Mouse (Mus musculus) retina, adult 2 months (tissue): ENCODE results near the gene Nr4a3.

Experiments
- DNase-seq: peaks from one replicate; pipeline ENCODE4 v3.0.0-alpha.2; 2012; ENCODE audit warnings: low read depth, low spot score

Nr4a3 gene

GRCm38 (mm10) chr4:48044491-48045211, at the start of gene Nr4a3:
TSS of gene Nr4a3 (plus strand) at chr4:48045153.
- DNase-seq: peak; percentile 84

- no peak for DNase-seq
These were observed 42.0 kb upstream of the Nr4a3 start for GRCm38 (mm10) chr4:48002969-48003368.

DNA sequence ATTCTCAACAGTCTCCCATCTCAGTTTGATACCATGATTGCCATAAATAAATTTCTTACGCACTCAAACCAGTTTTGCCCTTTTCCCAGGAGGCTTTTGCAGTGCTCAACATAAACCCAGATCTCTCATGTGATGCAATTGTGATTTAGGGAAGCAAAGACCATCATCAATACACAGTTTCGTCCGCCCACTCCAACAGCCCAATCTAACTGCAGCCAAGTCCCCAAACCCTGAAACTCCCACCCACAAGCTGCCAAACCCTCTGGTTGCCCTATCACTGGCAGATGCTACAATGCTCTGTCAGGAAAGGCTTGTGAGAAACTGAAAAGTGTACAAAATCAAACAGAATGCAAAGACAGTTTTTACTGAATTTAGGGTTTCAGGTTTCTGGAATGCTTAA, 41.5 kb upstream of the Nr4a3 start:
- DNase-seq: no peak

DNA sequence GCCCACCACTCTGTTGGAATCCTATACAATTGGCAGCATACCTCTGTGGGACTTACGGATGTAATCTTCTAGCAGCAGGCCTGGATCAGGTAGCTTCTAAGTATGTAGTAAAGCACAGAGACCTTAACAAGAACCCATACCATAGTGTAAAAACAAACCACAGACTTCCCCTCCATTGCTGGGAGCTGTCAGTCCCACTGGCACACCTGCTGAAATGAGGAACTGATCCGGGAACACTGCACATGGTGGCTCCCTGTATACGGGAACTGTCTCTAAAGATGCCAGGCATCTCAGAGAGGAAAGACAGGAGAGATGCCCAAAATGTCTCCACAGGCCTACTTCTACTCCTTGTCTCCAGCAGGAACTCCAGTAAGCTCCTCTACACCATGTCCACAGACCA, 38.6 kb upstream of the Nr4a3 start:
- DNase-seq: no peak

DNA sequence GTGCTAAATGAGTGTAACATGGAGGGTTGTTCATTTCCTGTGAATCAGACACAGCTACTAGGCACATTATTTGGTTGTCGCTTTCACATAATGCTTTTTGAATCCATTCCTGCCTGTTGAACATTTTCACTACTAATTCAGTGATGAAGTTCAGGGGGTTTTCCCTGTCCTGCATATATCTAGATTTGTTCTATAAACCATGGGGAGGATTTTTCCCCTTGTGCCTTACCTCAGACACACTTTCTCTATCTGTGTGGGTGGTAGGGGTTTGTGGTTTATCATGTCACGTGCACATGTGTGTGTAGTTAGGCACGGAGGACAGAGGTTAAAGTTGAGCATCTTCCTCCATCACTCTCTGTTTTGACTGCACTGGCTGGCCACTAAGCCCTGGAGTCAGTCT, 32.7 kb upstream of the Nr4a3 start:
- no peak for DNase-seq

GRCm38 (mm10) chr4:48022966-48023365, 22.0 kb upstream of the Nr4a3 start:
- no peak for DNase-seq

- DNase-seq: no peak
These were observed 15.3 kb upstream of the Nr4a3 start for GRCm38 (mm10) chr4:48029652-48030051.

DNA sequence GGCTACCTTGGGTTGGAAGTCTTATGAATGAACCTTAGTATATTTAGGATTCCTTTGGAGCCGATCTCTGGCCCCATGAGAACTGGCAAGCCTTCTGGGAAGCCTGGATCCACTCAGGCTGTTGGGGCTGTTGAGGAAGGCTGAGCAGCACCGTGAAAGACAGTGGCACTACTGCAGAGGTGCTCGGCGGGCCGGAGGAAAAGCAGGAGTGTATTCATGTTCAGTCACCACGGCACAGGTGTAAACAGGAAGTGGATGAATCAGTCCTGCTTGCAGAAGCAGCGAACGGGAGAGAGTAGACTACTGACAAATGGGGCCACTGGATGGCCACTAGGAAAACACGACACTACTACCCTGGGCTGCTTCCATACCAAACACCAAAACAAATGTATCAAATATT, 10.7 kb upstream of the Nr4a3 start:
- no peak for DNase-seq

GRCm38 (mm10) chr4:48037646-48038045, 7.3 kb upstream of the Nr4a3 start:
- DNase-seq: no peak

DNA sequence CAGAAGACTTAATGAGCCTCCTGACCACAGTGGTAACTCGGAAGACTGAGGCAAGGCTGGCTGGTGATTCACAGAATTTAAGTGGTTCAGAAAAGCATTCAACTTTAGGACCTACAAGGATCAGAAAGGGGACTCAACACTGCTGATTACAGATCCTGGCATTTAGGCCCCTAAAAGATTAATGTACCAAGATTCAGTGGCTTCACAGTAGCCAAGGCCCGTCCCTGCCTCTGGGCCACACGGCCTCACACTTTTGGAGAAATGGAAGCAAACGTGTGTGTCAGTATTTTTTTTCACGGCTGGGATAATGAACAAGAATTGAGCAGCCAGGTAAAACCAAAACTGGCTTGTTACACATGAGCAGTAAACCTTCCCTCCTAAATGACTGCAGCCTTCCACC, 6.1 kb upstream of the Nr4a3 start:
- no peak for DNase-seq

- no peak for DNase-seq
These were observed 5.2 kb upstream of the Nr4a3 start for GRCm38 (mm10) chr4:48039736-48040135.

DNA sequence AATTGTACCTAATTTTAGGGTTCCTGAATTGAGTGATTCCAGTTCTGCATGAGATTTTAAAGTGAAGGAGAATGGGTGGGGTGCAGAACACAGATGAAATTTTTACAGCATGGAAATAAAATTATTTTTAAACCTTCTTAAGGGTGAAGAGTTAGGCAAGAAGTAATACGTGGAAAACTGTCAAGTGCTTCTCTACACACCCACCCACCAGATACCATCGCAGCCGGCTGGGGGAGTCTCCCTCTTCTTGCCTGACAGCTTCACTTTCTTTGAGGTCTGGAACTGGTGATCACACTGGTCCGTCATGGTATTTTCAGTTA, 2.5 kb upstream of the Nr4a3 start:
- DNase-seq: no peak

- DNase-seq: peak; percentile 94
These were observed 1.9 kb upstream of the Nr4a3 start for GRCm38 (mm10) chr4:48042786-48043701.

DNA sequence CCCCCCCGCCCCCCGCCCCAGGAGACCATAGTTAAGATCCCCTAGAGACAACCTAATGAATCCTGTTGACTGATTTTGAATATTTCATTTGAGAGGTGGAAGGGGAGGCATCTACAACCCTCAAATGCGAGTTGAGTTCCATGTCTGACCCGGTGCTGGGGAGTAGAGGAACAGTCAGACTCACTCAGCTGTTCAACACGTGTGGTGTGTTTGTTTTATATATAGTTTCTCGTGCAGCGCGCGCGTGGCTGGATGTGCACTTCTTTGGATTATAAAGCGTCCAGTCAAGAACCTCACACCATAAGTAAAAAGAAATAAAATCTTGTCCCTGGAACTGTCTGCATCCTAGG, 837 bp upstream of the Nr4a3 start:
- no peak for DNase-seq

DNA sequence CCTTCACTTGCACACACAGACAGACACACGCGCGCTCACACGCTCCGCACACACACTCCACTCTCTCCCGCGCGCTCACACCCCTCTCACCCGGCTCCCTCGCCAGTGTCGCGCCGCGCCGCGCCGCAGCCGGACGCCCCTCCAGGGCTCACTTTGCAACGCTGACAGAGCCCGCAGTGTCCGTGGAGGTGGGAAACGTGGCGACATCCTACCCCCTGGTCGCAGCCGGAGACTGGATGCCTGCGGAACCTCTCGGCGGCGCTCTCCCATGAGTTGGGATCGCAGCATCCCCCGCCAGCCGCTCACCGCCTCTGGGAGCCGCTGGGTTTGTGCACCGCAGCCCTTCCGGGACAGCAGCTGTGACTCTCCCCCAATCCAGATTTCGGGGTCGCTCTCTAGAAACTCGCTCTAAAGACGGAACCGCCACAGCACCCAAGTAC, 348 bp downstream of the Nr4a3 start:
- DNase-seq: no peak

DNA sequence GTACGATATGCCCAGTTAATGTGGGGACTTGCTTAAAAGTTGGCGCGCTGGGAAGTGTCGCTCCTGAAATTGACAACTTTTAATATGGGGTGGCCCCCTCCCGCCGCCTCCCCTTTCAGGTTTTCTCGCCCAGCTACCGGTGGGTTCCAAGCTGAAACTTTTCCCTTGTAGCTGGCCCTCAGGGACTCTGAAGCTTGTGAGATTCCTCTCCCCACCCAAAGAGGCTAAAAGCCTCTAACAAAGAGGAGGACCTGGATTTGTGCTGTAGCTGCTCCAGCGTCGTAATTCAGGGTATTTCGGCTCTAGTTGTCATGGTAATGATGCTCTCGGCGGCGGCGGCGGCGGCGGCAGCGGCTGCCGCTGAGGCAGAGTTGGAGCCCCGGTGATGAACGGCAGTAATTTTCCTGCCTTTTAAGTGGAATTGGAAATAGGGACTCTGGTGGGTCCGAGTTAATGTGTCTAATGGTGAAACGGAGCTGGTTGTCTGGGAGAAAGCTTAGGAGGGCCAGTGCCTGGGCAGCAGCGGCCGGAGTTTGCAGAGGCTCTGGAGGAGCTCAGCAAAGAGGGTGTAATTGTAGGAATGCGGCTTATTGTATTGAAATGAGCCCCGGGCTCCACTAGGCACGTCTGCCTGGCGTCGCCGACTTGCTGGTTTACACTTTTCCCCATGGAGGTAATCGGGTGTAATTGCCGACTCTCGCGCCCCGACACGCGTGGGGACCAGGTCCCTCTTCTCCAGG, 938 bp downstream of the Nr4a3 start:
- DNase-seq: no peak

- no peak for DNase-seq
These were observed 1.5 kb downstream of the Nr4a3 start for GRCm38 (mm10) chr4:48046461-48046901.

- no peak for DNase-seq
These were observed 2.3 kb downstream of the Nr4a3 start for GRCm38 (mm10) chr4:48047136-48047765.

DNA sequence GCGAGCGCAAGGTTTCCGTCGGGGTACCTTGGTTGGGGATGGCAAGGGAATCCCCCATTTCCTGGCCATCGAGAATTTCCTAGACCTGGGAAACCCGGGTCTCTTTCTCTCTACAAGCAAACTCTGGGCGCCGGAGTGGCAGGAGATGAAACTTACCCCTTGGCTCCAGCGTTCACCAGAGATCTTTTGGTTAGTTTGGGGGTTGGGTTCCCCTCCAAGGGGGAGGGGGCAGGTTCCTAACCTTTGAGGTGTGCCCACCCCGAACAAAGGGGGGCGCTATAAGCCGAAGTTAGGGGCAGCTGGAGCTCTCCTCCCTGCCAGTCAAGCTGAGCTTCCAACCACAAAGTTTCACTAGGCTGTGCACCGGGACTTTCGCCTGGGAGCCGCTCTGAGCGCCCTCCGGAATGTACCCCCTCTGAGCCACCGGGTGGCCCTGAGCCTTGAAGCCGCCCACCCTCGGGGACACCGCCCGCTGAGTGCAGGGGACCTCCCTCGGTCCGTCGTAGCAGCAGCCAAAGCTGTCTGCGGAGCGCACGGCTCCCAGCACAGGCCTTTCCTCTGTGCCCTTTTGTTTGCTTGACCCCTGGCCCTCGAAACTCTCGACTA, 2.9 kb downstream of the Nr4a3 start:
- no peak for DNase-seq

GRCm38 (mm10) chr4:48048456-48049315, 3.7 kb downstream of the Nr4a3 start:
- DNase-seq: no peak
